Mouse (Mus musculus): Measurements from ENCODE around the gene Phox2a. TPM values are rescaled to one million over a fixed set of nuclear protein-coding genes. Genes with fewer than 3 reads are reported as not detected.

Gene Phox2a
- not detected in 2 replicates for polyA plus RNA-seq (2014; fragmentation: Nextera tagmentation; extraction: Ambion mirVana)

GRCm38 (mm10) chr7:101817861-101818401 lies at the start of gene Phox2a:
Gene Phox2a (plus strand): TSS chr7:101818313.
- Histone ChIP-seq H3K4me3 (ENCODE audit: low read depth, low read length) (peak within 1 kb of the TSS; percentile 21), H3K4me1 (ENCODE audit: control insufficient read depth, insufficient read depth, low read length) (peaks cover 5% of the 10 kb centered on the region; the same call in 1 of the 2 replicates), H3K36me3 (ENCODE audit: control insufficient read depth, insufficient read depth, low read length) (no peaks in the 10 kb centered on the region), H3K27me3 (replicated peaks; ENCODE audit: control insufficient read depth, insufficient read depth, low read length) (peaks cover 58% of the 10 kb centered on the region), H3K9ac (ENCODE audit: low read length) (no peak within 1 kb of the TSS), H3K27ac (ENCODE audit: low read depth, low read length) (no peak within 1 kb of the TSS), H3K9me3 (replicated peaks; ENCODE audit: control insufficient read depth, low read length) (no peaks in the 10 kb centered on the region), H3K4me2 (ENCODE audit: low read length) (peak within 1 kb of the TSS; percentile 45)
- 2% methylated on average over 44 of the region's 45 CpGs for WGBS
- ATAC-seq (no peak), DNase-seq (ENCODE audit: low spot score) (no peak)

- no peaks in the 10 kb centered on the region for H3K9me3 ChIP-seq (replicated peaks; ENCODE audit: control insufficient read depth, low read length)
- H3K27ac ChIP-seq (ENCODE audit: low read depth, low read length), result no peak overlapping the region
- no peak overlapping the region for H3K4me2 ChIP-seq (ENCODE audit: low read length)
- 0 out of 2 replicates have a peak, but pooled peaks cover 2% of the 10 kb centered on the region for H3K4me1 ChIP-seq (ENCODE audit: control insufficient read depth, insufficient read depth, low read length)
- no peak overlapping the region for H3K9ac ChIP-seq (ENCODE audit: low read length)
- no peak overlapping the region for H3K4me3 ChIP-seq (ENCODE audit: low read depth, low read length)
- H3K27me3 ChIP-seq (replicated peaks; ENCODE audit: control insufficient read depth, insufficient read depth, low read length), result no peaks in the 10 kb centered on the region
- H3K36me3 ChIP-seq (ENCODE audit: control insufficient read depth, insufficient read depth, low read length), result peaks cover 8% of the 10 kb centered on the region; the same call in 1 of the 2 replicates
- DNase-seq (ENCODE audit: low spot score) (no peak), ATAC-seq (no peak)
- 92% methylated on average over 7 of the region's 7 CpGs for WGBS
These were observed 48.1 kb upstream of the Phox2a start for GRCm38 (mm10) chr7:101770051-101770450.

- Histone ChIP-seq H3K9ac (ENCODE audit: low read length) (no peak overlapping the region), H3K9me3 (replicated peaks; ENCODE audit: control insufficient read depth, low read length) (no peaks in the 10 kb centered on the region), H3K36me3 (ENCODE audit: control insufficient read depth, insufficient read depth, low read length) (peaks cover 4% of the 10 kb centered on the region; the same call in 1 of the 2 replicates), H3K4me2 (ENCODE audit: low read length) (no peak overlapping the region), H3K27ac (ENCODE audit: low read depth, low read length) (no peak overlapping the region), H3K27me3 (replicated peaks; ENCODE audit: control insufficient read depth, insufficient read depth, low read length) (no peaks in the 10 kb centered on the region), H3K4me3 (ENCODE audit: low read depth, low read length) (no peak overlapping the region), H3K4me1 (ENCODE audit: control insufficient read depth, insufficient read depth, low read length) (0 out of 2 replicates have a peak, but pooled peaks cover 2% of the 10 kb centered on the region)
- WGBS, result 79% methylated on average over 1 of the region's 1 CpGs
- no peak for ATAC-seq
- no peak for DNase-seq (ENCODE audit: low spot score)
These were observed 46.5 kb upstream of the Phox2a start for GRCm38 (mm10) chr7:101771604-101772003.

GRCm38 (mm10) chr7:101772687-101773086 lies 45.4 kb upstream of the Phox2a start:
- no peak overlapping the region for H3K4me3 ChIP-seq (ENCODE audit: low read depth, low read length)
- H3K27ac ChIP-seq (ENCODE audit: low read depth, low read length), result no peak overlapping the region
- H3K9me3 ChIP-seq (replicated peaks; ENCODE audit: control insufficient read depth, low read length), result no peaks in the 10 kb centered on the region
- no peak overlapping the region for H3K9ac ChIP-seq (ENCODE audit: low read length)
- H3K27me3 ChIP-seq (replicated peaks; ENCODE audit: control insufficient read depth, insufficient read depth, low read length), result no peaks in the 10 kb centered on the region
- 30% methylated on average over 8 of the region's 8 CpGs for WGBS
- H3K4me1 ChIP-seq (ENCODE audit: control insufficient read depth, insufficient read depth, low read length), result 0 out of 2 replicates have a peak, but pooled peaks cover 2% of the 10 kb centered on the region
- DNase-seq (ENCODE audit: low spot score) (peak; percentile 56), ATAC-seq (no peak)
- peaks cover 4% of the 10 kb centered on the region; the same call in 1 of the 2 replicates for H3K36me3 ChIP-seq (ENCODE audit: control insufficient read depth, insufficient read depth, low read length)
- no peak overlapping the region for H3K4me2 ChIP-seq (ENCODE audit: low read length)

- WGBS, result 90% methylated on average over 1 of the region's 1 CpGs
- ATAC-seq, result no peak
- H3K27me3 ChIP-seq (replicated peaks; ENCODE audit: control insufficient read depth, insufficient read depth, low read length), result no peaks in the 10 kb centered on the region
- H3K9ac ChIP-seq (ENCODE audit: low read length), result no peak overlapping the region
- no peak overlapping the region for H3K4me3 ChIP-seq (ENCODE audit: low read depth, low read length)
- peaks cover 20% of the 10 kb centered on the region for H3K36me3 ChIP-seq (ENCODE audit: control insufficient read depth, insufficient read depth, low read length)
- H3K9me3 ChIP-seq (replicated peaks; ENCODE audit: control insufficient read depth, low read length), result no peaks in the 10 kb centered on the region
- H3K4me2 ChIP-seq (ENCODE audit: low read length), result no peak overlapping the region
- 0 out of 2 replicates have a peak, but pooled peaks cover 2% of the 10 kb centered on the region for H3K4me1 ChIP-seq (ENCODE audit: control insufficient read depth, insufficient read depth, low read length)
- no peak overlapping the region for H3K27ac ChIP-seq (ENCODE audit: low read depth, low read length)
- no peak for DNase-seq (ENCODE audit: low spot score)
These were observed 41.1 kb upstream of the Phox2a start for GRCm38 (mm10) chr7:101777053-101777452.

- Histone ChIP-seq H3K9ac (ENCODE audit: low read length) (no peak overlapping the region), H3K27me3 (replicated peaks; ENCODE audit: control insufficient read depth, insufficient read depth, low read length) (peaks cover 58% of the 10 kb centered on the region), H3K4me3 (ENCODE audit: low read depth, low read length) (peak overlapping the region; percentile 35), H3K27ac (ENCODE audit: low read depth, low read length) (no peak overlapping the region), H3K9me3 (replicated peaks; ENCODE audit: control insufficient read depth, low read length) (no peaks in the 10 kb centered on the region), H3K4me1 (ENCODE audit: control insufficient read depth, insufficient read depth, low read length) (peaks cover 5% of the 10 kb centered on the region; the same call in 1 of the 2 replicates), H3K4me2 (ENCODE audit: low read length) (peak overlapping the region; percentile 63), H3K36me3 (ENCODE audit: control insufficient read depth, insufficient read depth, low read length) (peaks cover 18% of the 10 kb centered on the region; the same call in 1 of the 2 replicates)
- WGBS, result 3% methylated on average over 35 of the region's 35 CpGs
- no peak for ATAC-seq
- DNase-seq (ENCODE audit: low spot score), result peak; percentile 45
These were observed 2.4 kb downstream of the Phox2a start for GRCm38 (mm10) chr7:101820295-101821030.

GRCm38 (mm10) chr7:101821571-101822501 lies 3.7 kb downstream of the Phox2a start:
- DNase-seq (ENCODE audit: low spot score), result peak; percentile 62
- under 1% methylated on average over 61 of the region's 71 CpGs for WGBS
- Histone ChIP-seq H3K27me3 (replicated peaks; ENCODE audit: control insufficient read depth, insufficient read depth, low read length) (peaks cover 55% of the 10 kb centered on the region), H3K9ac (ENCODE audit: low read length) (peak overlapping the region; percentile 37), H3K27ac (ENCODE audit: low read depth, low read length) (no peak overlapping the region), H3K4me1 (ENCODE audit: control insufficient read depth, insufficient read depth, low read length) (peaks cover 5% of the 10 kb centered on the region; the same call in 1 of the 2 replicates), H3K4me3 (ENCODE audit: low read depth, low read length) (peak overlapping the region; percentile 35), H3K4me2 (ENCODE audit: low read length) (peak overlapping the region; percentile 63), H3K9me3 (replicated peaks; ENCODE audit: control insufficient read depth, low read length) (no peaks in the 10 kb centered on the region), H3K36me3 (ENCODE audit: control insufficient read depth, insufficient read depth, low read length) (peaks cover 30% of the 10 kb centered on the region)
- peak; percentile 71 for ATAC-seq
